17 mouse cellular contexts compared by ENCODE assay signal in genomic region chr7:27655545-27655944, GRCm38 (mm10). TPM values are rescaled to one million over a fixed set of nuclear protein-coding genes. Genes with fewer than 3 reads are reported as not detected.
DNase-seq lines count a peak whose midpoint lies in the region; ATAC-seq and TF ChIP-seq lines count a peak whose summit lies in the region.
"Had no signal": no experiment of that assay in that cellular context is flagged by ENCODE, and none has a peak within 500 bp of the region (broad histone marks: within the 10 kb centered on the region; RNA-seq: fewer than 3 reads in every experiment).

No protein-coding gene starts in this region.

- no peaks in the 10 kb centered on the region for H3K9me3 ChIP-seq in heart, embryonic 15.5 days (replicated peaks)
- H3K9me3 ChIP-seq in midbrain, postnatal 0 days (ENCODE audit: low read length): no peaks in the 10 kb centered on the region
- H3K9me3 ChIP-seq in midbrain, embryonic 11.5 days (ENCODE audit: control insufficient read depth, low read length): no peaks in the 10 kb centered on the region
- no peaks in the 10 kb centered on the region for H3K9me3 ChIP-seq in hindbrain, embryonic 16.5 days (ENCODE audit: control insufficient read depth, low read length)
- H3K9me3 ChIP-seq: embryonic facial prominence, embryonic 10.5 days; lung, embryonic 15.5 days had no signal

- no peak for DNase-seq in heart, adult 8-10 months (ENCODE audit: low spot score)
- DNase-seq in midbrain, postnatal 0 days (ENCODE audit: low spot score): peak; percentile 8
- DNase-seq in midbrain, embryonic 11.5 days (ENCODE audit: low spot score, missing footprints): no peak
- peak; percentile 65 for DNase-seq in right cerebral cortex, postnatal 25 days
- no peak for DNase-seq in cerebellum, adult 11-12 months
- no peak for DNase-seq in embryo, embryonic 10 days (ENCODE audit: low spot score)
- DNase-seq: B cell, adult 2 months; gastrocnemius, postnatal 25 days had no signal

- peaks cover 5% of the 10 kb centered on the region for H3K4me1 ChIP-seq in heart, embryonic 15.5 days (replicated peaks)
- 0 out of 2 replicates have a peak, but pooled peaks cover 4% of the 10 kb centered on the region for H3K4me1 ChIP-seq in midbrain, postnatal 0 days (ENCODE audit: insufficient read depth, low read length)
- H3K4me1 ChIP-seq in midbrain, embryonic 11.5 days (ENCODE audit: control insufficient read depth, insufficient read depth, low read length): 0 out of 2 replicates have a peak, but pooled peaks cover 4% of the 10 kb centered on the region
- H3K4me1 ChIP-seq in hindbrain, embryonic 16.5 days (ENCODE audit: control insufficient read depth, insufficient read depth, low read depth, low read length): peaks cover 15% of the 10 kb centered on the region; the same call in 1 of the 2 replicates

- H3K4me2 ChIP-seq in heart, embryonic 15.5 days: no peak overlapping the region
- H3K4me2 ChIP-seq in midbrain, postnatal 0 days (ENCODE audit: low read depth, low read length, poor library complexity, severe bottlenecking): peak overlapping the region; percentile 59; the same call in 1 of the 2 replicates
- no peak overlapping the region for H3K4me2 ChIP-seq in midbrain, embryonic 11.5 days
- H3K4me2 ChIP-seq in hindbrain, embryonic 16.5 days (ENCODE audit: low read length): peak overlapping the region; percentile 74
- H3K4me2 ChIP-seq: lung, embryonic 15.5 days had no signal

- H3K9ac ChIP-seq in heart, embryonic 15.5 days: no peak overlapping the region
- no peak overlapping the region for H3K9ac ChIP-seq in midbrain, postnatal 0 days (replicated peaks; ENCODE audit: low read length, poor library complexity, severe bottlenecking)
- H3K9ac ChIP-seq in midbrain, embryonic 11.5 days (ENCODE audit: low read length): no peak overlapping the region
- 0 out of 2 replicates have a peak overlapping the region, but pooled peaks have one; percentile 2 for H3K9ac ChIP-seq in hindbrain, embryonic 16.5 days (ENCODE audit: low read depth, low read length)
- H3K9ac ChIP-seq: lung, embryonic 15.5 days had no signal

- H3K27me3 ChIP-seq in heart, embryonic 15.5 days: peaks cover 90% of the 10 kb centered on the region
- H3K27me3 ChIP-seq in midbrain, postnatal 0 days (ENCODE audit: insufficient read depth, low read length): no peaks in the 10 kb centered on the region
- H3K27me3 ChIP-seq in midbrain, embryonic 11.5 days (ENCODE audit: control insufficient read depth, insufficient read depth, low read length): peaks cover 39% of the 10 kb centered on the region
- H3K27me3 ChIP-seq in hindbrain, embryonic 16.5 days (replicated peaks; ENCODE audit: control insufficient read depth, insufficient read depth, low read length): no peaks in the 10 kb centered on the region; the same call in 1 of the 2 replicates

- no peak overlapping the region for H3K4me3 ChIP-seq in heart, embryonic 15.5 days
- no peak overlapping the region for H3K4me3 ChIP-seq in midbrain, postnatal 0 days (ENCODE audit: low read depth, low read length)
- H3K4me3 ChIP-seq in midbrain, embryonic 11.5 days (ENCODE audit: low read depth, low read length): no peak overlapping the region
- no peak overlapping the region for H3K4me3 ChIP-seq in hindbrain, embryonic 16.5 days (ENCODE audit: low read length)
- H3K4me3 ChIP-seq: embryonic facial prominence, embryonic 10.5 days; lung, embryonic 15.5 days; myocyte had no signal

- no peak overlapping the region for H3K27ac ChIP-seq in heart, embryonic 15.5 days
- H3K27ac ChIP-seq in midbrain, postnatal 0 days (ENCODE audit: low read depth, low read length): no peak overlapping the region; the same call in 1 of the 2 replicates
- no peak overlapping the region for H3K27ac ChIP-seq in midbrain, embryonic 11.5 days (ENCODE audit: low read depth, low read length)
- H3K27ac ChIP-seq in hindbrain, embryonic 16.5 days (ENCODE audit: low read depth, low read length): no peak overlapping the region
- H3K27ac ChIP-seq: embryonic facial prominence, embryonic 10.5 days; lung, embryonic 15.5 days had no signal

- no peak for TF ChIP-seq CTCF in midbrain, postnatal 0 days (IDR thresholded peaks at IDR 0.05)

- WGBS in heart, embryonic 15.5 days: 28% methylated on average over 11 of the region's 11 CpGs
- WGBS in midbrain, postnatal 0 days: 81% methylated on average over 11 of the region's 11 CpGs
- WGBS in midbrain, embryonic 11.5 days: 84% methylated on average over 11 of the region's 11 CpGs
- 60% methylated on average over 11 of the region's 11 CpGs for WGBS in hindbrain, embryonic 16.5 days

- ATAC-seq in heart, embryonic 15.5 days (replicated peaks; ENCODE audit: insufficient number of reproducible peaks, insufficient read depth, low FRiP score, low read depth): peak; percentile 22; the same call in 1 of the 2 replicates
- no peak for ATAC-seq in midbrain, postnatal 0 days (ENCODE audit: low FRiP score)
- ATAC-seq in midbrain, embryonic 11.5 days (ENCODE audit: low FRiP score): no peak
- ATAC-seq in hindbrain, embryonic 16.5 days: no peak

- no peaks in the 10 kb centered on the region for H3K36me3 ChIP-seq in heart, embryonic 15.5 days
- H3K36me3 ChIP-seq in midbrain, postnatal 0 days (ENCODE audit: insufficient read depth, low read length): peaks cover 26% of the 10 kb centered on the region
- peaks cover 2% of the 10 kb centered on the region for H3K36me3 ChIP-seq in midbrain, embryonic 11.5 days (ENCODE audit: control insufficient read depth, insufficient read depth, low read length)
- peaks cover 20% of the 10 kb centered on the region for H3K36me3 ChIP-seq in hindbrain, embryonic 16.5 days (ENCODE audit: control insufficient read depth, insufficient read depth, low read length)
- H3K36me3 ChIP-seq: lung, embryonic 15.5 days had no signal

RNA-seq across cellular contexts. Expression of gene Ttc9b, which starts 1.8 kb away (rescaled TPM):
- polyA plus RNA-seq in heart, embryonic 15.5 days (2015; fragmentation: Nextera tagmentation; extraction: Ambion mirVana): 0.58 TPM in 1 of 2 replicates, not detected in the other
- not detected for total RNA-seq in heart, adult 8-10 months (2022)
- 111 and 114 TPM in 2 replicates for total RNA-seq in midbrain, postnatal 0 days (2014; rRNA removed)
- 125 and 133 TPM in 2 replicates for polyA plus RNA-seq in midbrain, postnatal 0 days (2015; fragmentation: Nextera tagmentation; extraction: Ambion mirVana)
- 9.3 and 10.2 TPM in 2 replicates for polyA plus RNA-seq in midbrain, embryonic 11.5 days (2014; fragmentation: Nextera tagmentation; extraction: Ambion mirVana)
- polyA plus RNA-seq in hindbrain, embryonic 16.5 days (2015; fragmentation: Nextera tagmentation; extraction: Ambion mirVana): 86.2 and 99.1 TPM in 2 replicates
- total RNA-seq: adrenal gland, adult 18-20 months; gastrocnemius, postnatal 25 days; liver, adult 2 months; megakaryocyte, adult 5-6 weeks had no signal
- polyA plus RNA-seq: liver, adult 2 months; spleen, adult 2 months had no signal

RNA-seq across cellular contexts. Expression of gene Map3k10, which starts 18.9 kb away (rescaled TPM):
- polyA plus RNA-seq in heart, embryonic 15.5 days (2015; fragmentation: Nextera tagmentation; extraction: Ambion mirVana): 3.7 and 4.5 TPM in 2 replicates
- 10 to 100 TPM; 18.4 to 21.5 (median 20.8) TPM for total RNA-seq in heart, adult 8-10 months (2022)
- total RNA-seq in midbrain, postnatal 0 days (2014; rRNA removed): 150 and 165 TPM in 2 replicates
- polyA plus RNA-seq in midbrain, postnatal 0 days (2015; fragmentation: Nextera tagmentation; extraction: Ambion mirVana): 24.4 and 24.5 TPM in 2 replicates
- polyA plus RNA-seq in midbrain, embryonic 11.5 days (2014; fragmentation: Nextera tagmentation; extraction: Ambion mirVana): 5.1 and 8.8 TPM in 2 replicates
- 17.5 and 18.7 TPM in 2 replicates for polyA plus RNA-seq in hindbrain, embryonic 16.5 days (2015; fragmentation: Nextera tagmentation; extraction: Ambion mirVana)

RNA-seq across cellular contexts. Expression of gene Zfp607b, which starts 33.6 kb away (rescaled TPM):
- polyA plus RNA-seq in heart, embryonic 15.5 days (2015; fragmentation: Nextera tagmentation; extraction: Ambion mirVana): 2.0 and 2.9 TPM in 2 replicates
- total RNA-seq in heart, adult 8-10 months (2022): 1 to 10 TPM in 1 of 4 experiments, under 1 TPM in 3; 0.56 to 1.9 (median 0.71) TPM
- total RNA-seq in midbrain, postnatal 0 days (2014; rRNA removed): 6.5 and 10.4 TPM in 2 replicates
- 9.2 and 9.5 TPM in 2 replicates for polyA plus RNA-seq in midbrain, postnatal 0 days (2015; fragmentation: Nextera tagmentation; extraction: Ambion mirVana)
- polyA plus RNA-seq in midbrain, embryonic 11.5 days (2014; fragmentation: Nextera tagmentation; extraction: Ambion mirVana): 8.6 and 9.3 TPM in 2 replicates
- 12.0 and 13.6 TPM in 2 replicates for polyA plus RNA-seq in hindbrain, embryonic 16.5 days (2015; fragmentation: Nextera tagmentation; extraction: Ambion mirVana)

Comparison
In these comparisons a context has a peak if more than half of its experiments do, and no peak if none do; other contexts are left out.
1. H3K4me2 ChIP-seq: peak in midbrain, postnatal 0 days (single experiment) and hindbrain, embryonic 16.5 days (single experiment); none in heart, embryonic 15.5 days (single experiment) and midbrain, embryonic 11.5 days (single experiment).
2. DNase-seq: peak in midbrain, postnatal 0 days (single experiment) and right cerebral cortex, postnatal 25 days (single experiment); none in heart, adult 8-10 months (single experiment), midbrain, embryonic 11.5 days (single experiment), cerebellum, adult 11-12 months (single experiment) and embryo, embryonic 10 days (single experiment).